Mouse (Mus musculus): Measurements from ENCODE around the gene Coq7.
A peak's percentile ranks its signal among the peaks of the same experiment; 100 is the strongest.

Gene Coq7

DNA sequence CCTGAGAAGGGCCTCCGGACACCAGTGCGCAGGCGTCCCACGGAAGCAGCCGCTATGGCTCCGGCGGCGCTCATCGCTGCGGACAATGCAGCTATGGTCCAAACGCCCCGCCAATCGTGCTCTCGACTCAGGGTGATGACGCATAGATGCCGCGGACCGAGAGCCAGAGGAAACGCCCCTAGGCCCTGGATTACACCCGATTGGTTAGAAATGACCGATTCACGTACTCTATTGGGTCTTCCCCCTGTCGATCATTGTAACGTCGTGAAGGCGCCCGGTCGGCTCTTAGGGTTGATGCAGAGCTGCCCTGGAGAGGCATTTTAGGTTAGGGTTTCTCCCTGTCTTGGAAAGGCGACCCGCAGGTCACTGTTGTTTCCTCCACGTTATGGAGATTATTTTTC is at the start of gene Coq7:
Gene Coq7, minus strand, starts transcription at position 179 of the 401 bp plus-strand sequence.
- peak; percentile 92 for DNase-seq (ENCODE audit: low spot score)

DNA sequence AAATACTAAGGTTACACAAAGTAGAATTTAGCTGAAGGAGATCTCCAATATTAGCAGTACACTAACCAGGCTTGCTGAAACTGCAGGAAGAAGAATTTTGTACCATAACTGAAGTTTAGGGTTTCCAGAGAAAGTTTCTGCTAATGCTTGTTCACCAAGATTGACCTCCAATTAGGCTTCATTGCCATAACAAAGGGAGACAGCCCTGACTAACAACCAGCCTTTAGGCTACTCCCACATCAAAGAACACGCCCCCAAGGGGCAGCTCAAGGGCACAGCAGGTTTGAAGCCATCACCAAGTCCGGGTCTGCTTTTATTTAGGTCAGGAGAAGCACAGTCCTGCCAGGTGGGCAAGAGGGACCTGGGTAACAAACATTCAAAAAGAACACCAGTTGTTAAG is 46.8 kb upstream of the Coq7 start:
- DNase-seq (ENCODE audit: low spot score) = no peak

DNA sequence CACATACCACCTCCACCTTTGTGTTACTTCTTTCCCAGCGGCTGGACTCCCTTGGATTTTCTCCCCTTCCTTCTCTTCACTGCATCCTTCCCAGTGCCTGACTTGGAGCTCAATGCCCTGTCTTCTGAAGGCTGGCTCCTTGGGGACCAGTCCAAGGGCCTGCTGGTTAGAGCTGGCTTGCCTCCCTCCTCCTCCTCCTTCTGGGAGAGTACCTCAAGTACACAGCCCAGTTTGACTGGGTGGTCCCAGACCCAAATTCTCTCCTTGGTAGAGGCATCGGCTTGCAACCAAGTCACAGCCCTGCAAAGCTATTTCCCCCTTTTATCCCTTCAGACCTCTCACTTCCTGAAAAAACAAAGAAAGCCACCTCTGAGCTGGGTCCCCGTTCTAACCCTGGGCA is 45.1 kb upstream of the Coq7 start:
- no peak for DNase-seq (ENCODE audit: low spot score)

DNA sequence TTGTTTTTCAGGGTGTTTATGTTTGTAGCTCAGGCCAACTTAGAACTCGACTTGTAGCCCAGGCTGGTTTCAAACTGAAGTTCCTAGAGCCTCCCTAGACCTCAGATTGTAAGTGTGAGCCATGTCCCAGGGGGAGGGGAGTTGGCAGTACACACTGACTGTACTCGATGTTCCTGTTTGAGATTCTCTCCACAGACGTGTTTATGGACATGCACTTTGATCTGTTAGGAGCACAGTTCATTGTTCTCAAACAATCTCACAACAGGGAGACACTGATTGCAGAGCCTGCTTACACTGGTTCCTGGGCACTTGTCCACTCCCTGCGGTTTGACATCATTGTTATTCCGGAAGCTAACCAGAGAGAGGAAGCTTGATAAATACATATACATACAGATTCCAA is 38.9 kb upstream of the Coq7 start:
- no peak for DNase-seq (ENCODE audit: low spot score)

DNA sequence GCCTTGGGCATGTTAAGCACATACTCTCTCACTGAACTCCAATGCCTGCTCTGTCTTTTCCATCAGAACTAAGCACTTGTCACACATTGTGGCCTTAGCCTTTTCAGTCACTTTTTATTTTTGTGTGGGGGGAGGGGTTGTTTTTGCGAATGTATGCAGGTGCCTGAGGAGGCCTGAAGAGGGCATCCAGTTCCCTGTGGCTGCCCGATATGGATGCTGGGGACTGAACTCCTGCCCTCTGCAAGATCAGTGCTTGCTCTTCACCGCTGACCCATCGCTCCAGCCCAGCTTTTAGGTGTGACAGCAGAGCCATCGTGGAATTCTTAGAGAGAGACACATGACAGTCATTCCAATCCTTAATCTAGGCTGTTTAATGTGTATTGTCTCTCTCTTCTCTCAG is 38.2 kb upstream of the Coq7 start:
- DNase-seq (ENCODE audit: low spot score) = no peak

DNA sequence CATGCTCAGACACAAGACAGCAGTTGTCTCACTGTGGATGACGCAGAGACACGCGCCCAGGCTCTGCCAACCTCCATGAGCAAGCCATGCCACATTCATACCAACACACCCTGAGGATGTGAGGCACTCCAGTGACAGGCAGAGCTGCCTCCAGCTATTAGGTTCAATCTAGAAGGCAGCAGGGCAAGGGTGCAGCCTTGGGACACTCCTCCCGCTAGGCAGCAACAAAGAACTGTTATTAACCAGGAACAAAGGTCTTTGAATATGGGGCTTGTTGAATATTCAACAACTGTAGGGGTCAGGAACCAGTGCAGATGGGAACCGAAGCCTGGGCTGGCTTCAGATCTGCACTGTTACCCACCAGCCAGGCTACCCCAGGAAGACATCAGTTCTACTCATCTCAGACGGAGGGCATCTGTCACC is 36.0 kb upstream of the Coq7 start:
- peak; percentile 61 for DNase-seq (ENCODE audit: low spot score)

DNA sequence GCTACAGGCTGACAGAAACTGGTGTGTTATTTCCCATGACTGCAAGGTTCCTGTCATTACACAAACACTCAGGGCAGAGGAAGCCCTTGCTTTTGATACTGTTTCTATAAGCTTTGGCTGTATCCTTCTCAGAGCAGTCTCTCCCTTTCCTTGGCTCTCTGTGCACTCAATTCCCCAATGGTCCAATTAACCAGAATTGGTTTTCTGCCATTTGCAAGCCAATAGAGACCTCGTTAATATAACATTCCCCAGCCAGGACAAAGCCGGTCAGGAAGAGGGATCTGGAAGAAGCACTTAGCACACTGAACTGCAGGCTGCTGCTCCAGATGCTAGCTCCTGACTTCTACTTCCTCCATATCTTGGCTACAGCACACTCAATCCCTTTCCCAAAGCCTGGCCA is 21.1 kb upstream of the Coq7 start:
- no peak for DNase-seq (ENCODE audit: low spot score)

DNA sequence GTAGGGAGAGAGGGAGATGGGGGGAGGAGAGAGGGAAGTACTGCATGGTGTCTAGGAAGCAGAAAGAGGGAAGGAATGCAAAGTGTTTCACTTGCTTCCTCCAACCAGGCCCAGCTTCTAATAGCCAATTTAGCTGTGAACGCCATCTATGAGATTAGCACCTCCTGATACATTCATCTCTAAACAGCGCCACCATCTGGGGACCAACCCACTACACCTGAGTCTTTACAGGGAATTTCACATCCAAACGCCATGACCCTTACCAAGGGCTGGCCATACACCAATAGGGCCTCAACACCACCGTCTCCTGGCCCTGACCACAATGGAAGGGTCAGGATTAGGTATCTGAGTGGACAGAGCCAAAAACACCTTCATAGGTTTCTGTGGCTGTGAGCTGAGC is 20.7 kb upstream of the Coq7 start:
- DNase-seq (ENCODE audit: low spot score) = no peak

DNA sequence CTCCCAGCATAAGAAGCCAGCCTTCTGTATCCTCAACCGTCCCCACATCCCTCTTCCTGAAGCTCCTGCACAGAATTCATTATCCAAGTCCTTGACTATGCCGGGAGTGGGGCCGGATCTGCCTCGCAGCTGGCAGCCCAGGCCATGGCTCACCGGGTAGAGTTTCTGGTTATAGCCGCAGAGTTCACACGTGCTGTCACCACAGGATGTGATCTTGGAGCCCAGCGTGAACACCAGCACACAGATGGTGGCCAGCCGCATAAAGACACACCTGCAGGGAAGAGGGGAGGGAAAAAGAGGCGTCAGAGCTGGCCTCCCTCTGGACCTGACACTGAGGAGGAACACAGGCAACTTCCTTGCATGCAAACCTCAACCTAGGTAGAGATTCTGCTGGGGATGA is 14.3 kb upstream of the Coq7 start:
- no peak for DNase-seq (ENCODE audit: low spot score)

DNA sequence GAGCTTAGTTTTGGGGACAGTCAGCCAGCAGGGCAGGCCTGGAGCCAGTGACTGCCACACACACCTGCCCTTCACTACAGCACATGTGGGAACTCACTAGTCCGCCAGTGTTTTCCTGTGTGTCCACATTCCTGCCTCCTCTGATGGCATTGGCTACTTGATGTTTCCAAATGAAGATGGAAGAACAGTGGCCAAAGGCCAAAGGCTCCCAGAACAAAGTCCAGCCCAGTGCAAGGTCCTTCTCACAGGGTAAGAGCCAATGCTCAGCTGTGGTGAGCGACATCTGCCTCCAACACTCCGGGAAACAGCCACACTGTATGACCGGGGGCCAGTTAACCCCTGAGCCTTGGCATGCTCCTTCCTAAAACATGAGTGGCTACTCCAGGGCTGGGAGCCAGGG is 11.0 kb upstream of the Coq7 start:
- DNase-seq (ENCODE audit: low spot score) = no peak

DNA sequence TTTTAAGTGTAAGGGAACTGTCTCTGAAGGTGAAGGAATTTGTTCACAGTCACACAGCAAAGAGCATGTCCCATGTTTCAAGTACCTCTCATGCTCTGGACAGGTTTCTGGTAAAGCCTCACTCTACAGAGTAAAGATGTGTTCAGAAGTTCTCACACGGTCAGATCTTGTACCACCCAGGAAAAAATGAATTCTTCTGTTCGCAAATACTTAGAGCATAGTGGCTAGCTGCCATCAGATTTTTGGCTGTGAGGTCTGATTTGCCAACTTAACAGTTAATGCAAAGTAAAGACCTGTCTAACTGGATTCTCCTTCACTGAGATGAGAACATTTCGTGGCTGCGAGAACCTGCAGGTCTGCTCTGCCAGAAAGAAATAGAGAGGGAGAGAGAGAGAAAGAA is 1.9 kb upstream of the Coq7 start:
- no peak for DNase-seq (ENCODE audit: low spot score)

DNA sequence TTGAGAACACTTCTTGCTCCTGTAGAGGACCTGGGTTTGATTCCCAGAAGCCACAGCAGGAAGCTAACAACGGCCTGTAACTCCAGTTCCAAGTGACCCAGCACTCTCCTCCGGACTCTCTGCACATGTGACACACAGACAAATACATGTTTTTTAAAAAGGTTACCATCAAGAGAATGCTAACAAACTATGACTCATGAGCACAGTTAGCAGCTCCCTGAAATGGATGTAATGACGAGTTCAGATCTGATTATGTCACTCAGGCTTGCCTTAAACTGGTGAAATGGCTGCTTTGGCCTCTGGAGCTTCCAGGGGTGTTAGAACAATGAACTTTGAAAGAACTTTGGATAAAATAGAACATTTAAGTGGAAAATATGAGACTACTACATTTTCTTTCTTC is 1.2 kb upstream of the Coq7 start:
- DNase-seq (ENCODE audit: low spot score) = no peak

DNA sequence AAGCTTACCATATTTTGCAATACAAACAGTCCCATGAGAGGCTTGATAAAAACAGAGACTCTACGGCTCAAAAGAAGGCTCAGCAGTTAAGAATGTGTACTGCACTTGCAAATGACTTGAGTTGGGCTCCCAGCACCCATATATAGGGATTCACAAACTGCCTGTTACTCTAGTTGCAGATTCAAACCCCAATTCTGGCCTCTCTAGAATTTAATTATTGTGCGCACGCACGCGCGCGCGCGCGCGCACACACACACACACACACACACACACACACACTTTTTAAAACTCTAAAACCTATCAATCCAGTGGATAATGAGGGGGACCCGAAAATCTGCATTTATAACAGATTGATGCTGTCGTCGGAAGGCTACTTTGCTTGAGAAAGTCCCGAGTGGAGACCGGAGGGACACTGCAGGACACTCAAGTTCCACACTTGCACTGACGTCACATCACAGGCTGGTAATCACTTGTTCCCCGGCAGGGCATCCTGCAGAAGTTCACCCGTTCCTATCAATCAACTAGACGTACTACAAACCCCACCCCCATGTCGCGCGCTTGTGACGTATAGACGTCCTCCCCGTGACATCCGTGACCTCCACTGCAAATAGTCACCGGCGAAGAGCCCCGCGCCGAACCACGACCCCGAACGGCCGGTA is 508 bp downstream of the Coq7 start:
- DNase-seq (ENCODE audit: low spot score) = peak; percentile 95

DNA sequence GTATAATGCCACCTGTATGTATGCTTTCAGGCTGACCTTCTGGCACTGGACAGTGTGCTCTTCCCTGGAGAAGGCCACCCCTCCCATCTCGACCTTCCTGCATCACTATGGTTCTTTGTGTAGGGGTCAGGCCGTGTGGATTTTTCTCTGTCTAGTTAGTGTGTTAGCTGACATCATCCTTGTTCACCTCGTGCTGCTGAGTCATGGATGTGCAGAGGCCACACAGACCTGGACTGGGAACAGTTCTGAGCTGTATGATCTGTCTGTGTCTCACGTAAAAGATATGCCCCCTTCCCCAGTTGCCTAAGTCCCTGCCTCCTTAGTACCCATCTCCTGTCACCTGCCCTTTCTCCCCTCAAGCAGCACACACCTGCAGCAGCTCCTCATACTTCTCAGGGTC is 6.2 kb downstream of the Coq7 start:
- DNase-seq (ENCODE audit: low spot score) = no peak

DNA sequence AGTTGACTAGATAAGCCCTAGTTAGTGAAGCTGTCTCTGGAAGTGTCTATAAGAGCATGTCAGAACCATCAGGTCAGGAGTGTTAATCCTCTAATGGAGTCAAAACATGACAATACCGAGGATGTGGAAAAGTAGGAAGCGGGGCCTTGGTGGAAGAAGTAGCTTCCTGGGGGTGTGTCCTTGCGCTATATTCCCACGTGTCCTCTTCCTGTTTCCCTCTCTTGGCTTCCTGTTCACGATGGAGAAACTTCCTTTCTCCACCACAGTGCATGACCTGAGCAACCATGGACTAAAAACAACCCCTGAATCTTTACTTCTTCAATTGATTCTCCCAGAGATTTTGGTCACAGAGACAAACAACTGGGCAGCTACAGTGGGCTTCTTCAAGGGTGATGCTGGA is 11.1 kb downstream of the Coq7 start:
- no peak for DNase-seq (ENCODE audit: low spot score)

DNA sequence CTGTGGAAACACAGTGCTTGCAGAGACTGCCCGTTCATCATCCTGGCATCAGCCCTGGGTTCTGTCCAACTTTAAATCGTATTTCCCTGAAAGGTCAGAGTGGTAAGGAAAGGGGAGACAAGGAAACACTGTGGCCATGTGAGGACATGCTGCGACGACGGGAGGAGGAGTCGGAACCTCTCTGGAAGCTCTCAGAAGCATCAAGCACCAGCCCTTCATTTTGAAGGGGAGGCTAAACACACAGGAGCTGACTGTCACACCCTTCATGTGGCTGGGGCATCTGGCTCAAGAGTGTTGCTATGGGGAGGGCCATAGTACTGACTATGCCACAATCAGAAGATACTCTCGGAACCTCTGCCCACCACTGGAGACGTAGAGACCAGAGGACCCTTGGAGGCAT is 13.5 kb downstream of the Coq7 start:
- DNase-seq (ENCODE audit: low spot score) = no peak

DNA sequence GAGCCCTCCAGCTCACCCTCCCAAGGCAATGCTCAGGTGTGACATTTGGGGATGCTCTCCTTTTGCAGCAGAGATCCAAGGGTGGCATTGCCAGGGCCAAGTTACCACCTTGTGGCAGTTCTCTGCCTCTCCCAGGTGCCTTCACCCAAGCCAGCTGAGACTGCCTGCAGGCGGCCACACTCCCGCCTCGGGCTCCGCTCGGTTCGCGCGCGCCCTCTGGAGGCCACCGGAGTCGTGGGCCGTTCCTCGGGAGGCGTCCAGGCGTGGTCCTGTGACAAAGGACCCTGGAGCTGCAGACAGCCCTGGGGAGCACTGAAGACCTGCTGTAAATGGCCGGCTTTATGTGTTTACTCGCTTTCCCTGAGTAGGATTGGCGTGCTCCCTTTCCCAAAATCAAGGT is 14.5 kb downstream of the Coq7 start:
- no peak for DNase-seq (ENCODE audit: low spot score)

DNA sequence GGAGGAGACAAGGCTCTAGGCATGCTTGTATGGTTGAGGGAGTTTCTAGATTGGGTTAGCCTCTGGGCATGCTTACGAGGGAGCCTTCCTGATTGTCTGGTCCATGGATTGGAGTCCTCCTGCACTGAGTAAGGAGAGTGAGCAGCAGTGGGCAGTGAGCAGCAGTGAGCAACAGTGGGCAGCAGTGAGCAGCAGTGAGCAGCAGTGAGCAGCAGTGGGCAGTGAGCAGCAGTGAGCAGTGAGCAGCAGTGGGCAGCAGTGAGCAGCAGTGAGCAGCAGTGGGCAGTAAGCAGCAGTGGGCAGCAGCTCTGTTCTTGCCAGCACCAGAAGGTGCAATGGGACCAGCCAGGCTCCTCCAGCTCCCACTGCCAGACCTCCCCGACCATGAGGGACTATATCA is 15.3 kb downstream of the Coq7 start:
- DNase-seq (ENCODE audit: low spot score) = no peak

DNA sequence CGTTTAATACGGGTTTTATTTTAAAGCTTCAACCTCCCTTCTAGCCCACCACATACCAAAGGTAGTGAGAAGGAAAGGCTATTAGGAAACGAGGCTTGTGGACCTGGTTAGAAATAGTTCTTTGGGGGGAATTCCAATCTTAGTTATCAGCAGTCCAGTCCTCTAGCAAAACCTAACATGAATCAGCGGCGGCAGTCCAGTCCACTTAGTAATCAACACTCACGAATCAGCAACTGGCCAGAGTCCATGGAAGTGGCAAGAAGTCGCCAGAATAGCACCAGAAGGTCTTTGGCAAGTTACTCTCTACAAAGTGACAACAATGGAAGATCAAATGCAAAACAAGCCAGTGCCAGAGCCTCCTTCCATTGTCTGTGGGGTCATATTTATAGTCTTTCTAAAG is 24.6 kb downstream of the Coq7 start:
- DNase-seq (ENCODE audit: low spot score) = no peak

DNA sequence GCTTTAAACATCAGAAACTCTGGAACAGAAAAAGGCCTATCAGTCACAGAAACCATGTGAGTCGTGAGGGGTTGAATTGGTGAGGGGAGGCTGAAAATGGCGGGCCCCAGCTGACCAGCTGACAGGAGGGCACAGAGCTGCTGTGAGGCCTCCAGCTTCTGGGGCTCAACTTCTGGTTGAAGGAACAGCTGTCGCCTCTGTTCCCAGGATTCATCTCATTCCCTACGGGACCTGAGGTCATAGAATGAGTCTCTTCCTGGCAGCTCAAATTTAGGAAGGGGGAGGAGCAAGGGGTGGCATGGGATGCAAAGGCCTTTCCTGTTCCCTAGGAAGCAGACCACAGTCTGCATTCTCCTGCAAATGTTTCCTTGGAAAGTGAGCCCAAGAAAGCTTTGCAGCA is 29.3 kb downstream of the Coq7 start:
- DNase-seq (ENCODE audit: low spot score) = no peak

DNA sequence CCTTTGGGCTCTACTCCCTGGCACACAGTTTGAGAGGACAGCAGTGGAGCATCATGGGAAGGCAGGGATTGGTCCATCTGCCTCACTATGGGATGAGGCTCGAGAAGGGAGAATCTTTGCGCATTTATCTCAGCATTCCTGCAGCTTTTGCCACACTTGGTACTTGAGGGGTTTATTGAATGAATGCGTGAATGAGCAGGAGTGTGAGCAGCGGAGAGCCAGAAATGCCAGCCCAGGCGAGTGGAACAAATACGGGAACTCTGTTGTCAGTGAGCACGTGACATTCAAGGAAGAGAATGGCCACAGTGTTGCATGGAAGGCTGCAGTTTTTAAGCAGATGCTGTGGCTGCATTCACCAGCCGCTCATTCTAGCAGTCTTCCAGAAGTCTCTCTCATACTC is 30.8 kb downstream of the Coq7 start:
- no peak for DNase-seq (ENCODE audit: low spot score)

DNA sequence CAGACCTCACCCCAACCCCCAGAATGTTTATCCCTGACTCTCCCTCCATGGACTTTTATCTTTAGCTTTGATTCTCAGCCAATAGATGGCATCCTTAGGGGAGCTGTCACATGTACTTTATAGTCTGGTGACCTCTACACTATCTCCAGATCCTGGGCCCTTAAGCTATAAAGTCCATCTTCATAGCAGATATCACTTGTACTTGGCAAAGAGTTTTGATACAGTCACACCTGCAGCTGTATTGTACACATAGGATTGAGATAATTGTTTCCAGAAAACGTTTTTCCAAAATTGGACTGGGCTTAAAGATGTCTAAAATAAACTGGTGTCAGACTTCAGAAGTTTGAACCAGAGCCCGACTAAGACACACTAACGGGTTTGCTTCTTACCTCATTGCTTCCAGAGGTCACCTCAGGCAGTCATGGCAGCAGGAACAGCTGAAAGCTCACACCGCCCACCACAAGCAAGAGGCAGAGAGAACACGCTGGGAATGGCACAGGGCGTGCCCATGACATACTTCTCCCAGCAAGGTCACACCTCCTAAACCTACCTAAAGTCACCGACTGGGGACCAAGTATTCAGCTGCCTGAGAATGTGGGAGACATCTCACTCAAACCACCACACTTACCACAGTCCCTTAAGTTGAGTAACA is 33.2 kb downstream of the Coq7 start:
- DNase-seq (ENCODE audit: low spot score) = no peak

DNA sequence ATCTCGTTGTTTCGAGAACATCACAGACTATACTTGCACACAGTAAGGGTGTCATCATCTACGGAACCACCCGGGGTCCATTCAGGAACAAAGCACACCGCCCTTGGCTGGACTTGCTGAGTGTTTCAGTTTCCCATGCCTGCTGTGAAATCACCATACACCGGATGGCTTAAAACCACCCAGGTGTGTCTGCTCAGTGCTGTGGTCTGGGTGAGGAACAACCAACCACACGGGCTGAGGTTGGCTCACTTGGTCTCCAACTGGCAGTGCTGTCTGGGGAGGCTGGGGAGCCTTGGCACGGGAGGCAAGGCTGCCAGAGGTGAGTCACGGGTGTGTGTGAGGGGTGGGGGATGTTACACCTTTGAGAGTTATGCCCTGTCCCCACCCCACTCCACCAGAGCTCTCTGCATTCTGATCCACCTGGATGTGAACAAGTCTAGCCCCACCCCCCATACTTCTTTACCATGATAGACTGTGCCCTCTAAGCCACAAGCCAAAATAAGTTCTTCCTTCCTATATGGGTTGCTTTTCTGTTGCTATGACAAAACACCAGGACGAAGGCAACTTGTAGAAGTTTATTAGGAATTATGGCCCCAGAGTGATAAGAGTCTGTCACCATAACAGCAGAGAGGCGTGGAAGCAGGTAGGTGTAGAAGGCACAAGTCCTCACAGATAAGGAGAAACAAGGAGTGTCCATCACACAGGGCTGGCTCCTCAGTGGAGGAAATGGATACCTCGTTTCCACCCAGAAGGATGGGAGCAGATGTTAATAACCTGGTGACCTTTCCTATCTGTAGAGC is 34.0 kb downstream of the Coq7 start:
- no peak for DNase-seq (ENCODE audit: low spot score)

Measured in left cerebral cortex, adult 11 months (tissue).